Mouse (Mus musculus): ENCODE data around the gene BC048562.

BC048562 gene

DNA sequence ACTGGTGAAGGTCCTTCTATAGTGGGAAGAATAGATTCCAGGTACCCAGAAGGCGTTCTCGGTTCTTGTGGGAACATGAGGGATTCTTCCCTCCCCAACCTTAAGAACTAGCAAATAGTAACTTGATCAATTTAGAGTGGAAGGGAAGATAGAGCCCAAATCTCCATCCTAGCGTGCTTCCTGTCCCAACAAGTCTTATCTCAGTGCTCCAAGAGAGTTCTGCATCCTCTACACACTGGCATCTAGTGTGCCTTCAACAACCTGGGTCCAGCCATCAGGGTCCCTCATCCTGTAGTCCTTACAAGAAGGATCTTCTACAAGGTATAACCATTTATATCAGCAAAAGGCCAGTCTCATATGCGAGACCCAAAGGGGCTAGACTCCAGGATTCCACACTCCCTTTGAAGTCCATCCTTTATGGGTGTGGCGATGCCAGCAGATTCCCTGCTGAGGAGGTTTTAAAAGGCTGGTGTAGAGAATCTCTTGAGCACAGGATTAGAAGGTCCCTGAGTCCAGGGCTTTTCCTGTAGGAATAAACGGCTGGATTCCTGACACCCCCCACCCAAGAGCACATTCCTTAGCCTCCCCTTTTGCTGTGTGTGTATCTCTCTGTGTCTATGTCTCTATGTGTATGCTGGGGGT, 15.4 kb downstream of the BC048562 start:
- DNase-seq = no peak

GRCm38 (mm10) chr9:108452291-108452906, 16.1 kb downstream of the BC048562 start:
- peak; percentile 93 to 95 for DNase-seq

- no peak for DNase-seq
Observed at GRCm38 (mm10) chr9:108452911-108453310, 16.6 kb downstream of the BC048562 start.

DNA sequence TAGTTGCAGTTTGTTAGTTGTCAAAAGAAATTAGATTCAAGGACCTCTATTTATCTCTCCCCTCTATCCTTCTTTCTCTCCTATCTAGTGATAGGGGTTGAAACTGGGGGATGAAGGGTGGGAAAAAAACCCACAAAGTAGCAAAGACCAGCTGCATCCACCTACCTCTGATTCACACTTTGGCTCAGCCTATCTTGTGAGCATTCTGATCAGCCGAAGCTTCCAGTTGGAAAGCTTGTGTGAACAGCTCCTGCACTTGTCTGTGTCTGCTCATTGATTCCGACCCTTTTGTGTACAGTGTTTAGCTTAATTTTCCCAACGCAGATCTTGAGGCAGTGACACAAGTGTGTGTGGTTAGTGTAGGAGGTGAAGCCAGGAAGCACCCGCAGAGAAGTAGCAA, 17.2 kb downstream of the BC048562 start:
- no peak for DNase-seq

DNA sequence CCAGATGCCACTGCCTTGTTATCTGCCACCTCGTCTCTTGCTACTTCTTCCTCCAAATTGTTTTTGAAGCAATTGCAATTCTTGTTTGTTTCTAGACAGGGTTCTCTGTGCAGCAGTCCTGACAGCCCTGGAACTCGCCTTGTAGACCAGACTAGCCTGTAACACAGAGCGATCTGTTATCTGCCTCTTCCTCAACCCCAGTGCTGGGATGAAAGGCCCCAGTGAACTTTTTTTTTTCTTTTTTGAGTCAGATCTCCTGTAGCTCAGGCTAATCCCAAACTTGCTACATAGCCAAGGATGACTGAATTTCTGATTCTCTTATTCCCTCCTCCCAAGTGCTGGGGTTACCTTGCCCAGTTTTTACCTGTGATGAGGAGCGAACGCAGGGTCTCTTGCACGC, 18.1 kb downstream of the BC048562 start:
- DNase-seq = no peak

- no peak for DNase-seq
Observed at GRCm38 (mm10) chr9:108455747-108456571, 19.7 kb downstream of the BC048562 start.

DNA sequence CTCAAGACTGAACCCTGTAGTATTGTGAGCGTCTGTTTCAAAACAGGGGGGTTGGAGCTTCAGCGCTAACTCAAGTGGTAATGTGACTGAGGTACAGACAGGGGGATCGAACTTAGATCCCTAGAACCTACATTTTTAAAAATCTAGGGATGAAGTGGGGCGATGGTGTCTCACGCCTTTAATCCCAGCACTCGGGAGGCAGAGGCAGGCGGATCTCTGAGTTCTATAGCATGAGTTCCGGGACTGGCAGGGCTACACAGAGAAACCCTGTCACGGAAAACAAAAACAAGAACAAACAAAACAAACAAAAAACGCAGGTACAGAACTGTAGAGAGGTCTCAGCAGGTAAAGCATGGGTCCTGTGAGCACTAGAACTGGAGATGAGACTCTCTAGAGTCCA, 20.7 kb downstream of the BC048562 start:
- DNase-seq = no peak

DNA sequence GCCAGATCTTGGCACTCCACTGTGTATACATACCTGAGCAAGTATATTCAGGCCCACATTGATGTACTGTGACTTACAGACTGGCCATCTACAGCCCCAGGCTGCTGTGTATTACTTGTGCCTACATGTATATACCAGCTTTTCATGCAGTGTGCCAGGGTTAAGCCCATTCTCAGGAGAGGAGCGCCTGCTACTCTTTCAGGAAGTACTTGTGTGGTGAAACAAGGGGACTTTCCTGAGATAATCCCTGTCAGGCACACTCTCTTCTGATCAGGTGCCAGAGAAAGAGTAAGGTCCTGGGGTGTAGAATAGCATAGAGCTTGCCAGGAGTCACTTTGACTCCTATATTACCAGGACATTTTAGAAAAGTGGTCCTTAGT, 23.6 kb downstream of the BC048562 start:
- no peak for DNase-seq

- peak; percentile 87 to 89 for DNase-seq
Observed at GRCm38 (mm10) chr9:108460319-108461178, 24.3 kb downstream of the BC048562 start, which contains the start of gene Ccdc71. Ccdc71 (plus strand) TSS chr9:108460527.

- peak in 1 of 2 experiments; percentile 26 for DNase-seq
Observed at GRCm38 (mm10) chr9:108461181-108461631, 24.9 kb downstream of the BC048562 start, which contains the start of gene Klhdc8b. Klhdc8b (minus strand) TSS chr9:108461581.

GRCm38 (mm10) chr9:108461675-108462074, 25.4 kb downstream of the BC048562 start:
- no peak for DNase-seq

DNA sequence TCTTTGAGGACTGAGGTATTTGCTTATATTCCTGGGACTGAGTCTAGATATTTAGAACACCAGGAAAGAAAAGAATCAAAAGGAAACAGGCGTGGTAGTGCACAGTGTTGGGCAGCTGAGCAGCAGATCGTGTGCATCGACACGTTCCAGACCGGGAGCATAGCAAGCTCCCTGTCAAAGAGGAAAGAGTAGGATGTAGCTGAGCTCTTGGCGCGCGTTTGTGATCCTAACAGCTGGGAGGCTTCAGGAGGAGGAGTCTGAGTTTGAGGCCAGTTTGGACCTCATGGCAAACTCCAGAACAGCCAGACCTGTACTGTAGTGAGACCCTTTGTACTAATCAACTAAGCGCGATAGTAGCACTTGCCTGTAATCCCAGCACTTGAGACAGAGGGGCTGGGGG, 25.9 kb downstream of the BC048562 start:
- no peak for DNase-seq

- no peak for DNase-seq
Observed at GRCm38 (mm10) chr9:108463713-108464112, 27.4 kb downstream of the BC048562 start.

DNA sequence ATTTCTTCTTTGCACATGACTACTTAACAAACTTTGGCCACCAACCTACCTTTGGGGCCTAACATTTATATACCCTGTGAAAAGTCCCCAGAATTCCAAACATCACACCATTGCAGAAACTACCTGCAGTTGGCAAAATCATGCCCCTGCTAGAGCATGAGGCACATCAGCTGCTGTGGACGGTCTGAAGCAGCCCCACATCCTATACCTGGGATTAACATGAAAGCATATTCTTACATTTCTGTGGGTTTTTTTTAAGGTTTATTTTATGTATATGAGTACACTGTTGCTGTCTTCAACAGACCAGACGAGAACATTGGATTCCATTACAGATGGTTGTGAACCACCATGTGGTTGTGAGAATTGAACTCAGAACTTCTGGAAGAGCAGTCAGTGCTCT, 29.9 kb downstream of the BC048562 start:
- no peak for DNase-seq

- DNase-seq = no peak
Observed at GRCm38 (mm10) chr9:108469430-108469829, 33.1 kb downstream of the BC048562 start.

- DNase-seq = no peak
Observed at GRCm38 (mm10) chr9:108469845-108470244, 33.6 kb downstream of the BC048562 start.

DNA sequence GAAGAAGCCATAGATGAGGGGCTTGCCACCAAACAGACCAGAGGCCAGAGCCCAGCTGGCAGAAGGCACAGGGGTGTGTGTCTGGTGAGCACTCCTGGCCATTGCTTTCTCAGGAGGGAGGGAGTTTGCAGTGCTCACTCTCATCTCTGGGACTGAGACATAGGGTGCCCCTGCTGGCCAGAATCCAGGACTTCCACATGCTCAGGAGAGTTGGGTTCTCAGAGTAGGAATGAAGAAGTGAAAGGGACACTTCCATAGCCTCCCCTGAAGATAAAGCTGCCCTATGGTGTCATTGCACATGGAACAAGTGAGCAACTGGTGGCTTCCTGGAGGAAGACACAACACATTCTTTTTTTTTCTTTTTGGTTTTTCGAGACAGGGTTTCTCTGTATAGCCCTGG, 38.2 kb downstream of the BC048562 start:
- DNase-seq = no peak

GRCm38 (mm10) chr9:108478638-108479156, 42.4 kb downstream of the BC048562 start:
- no peak for DNase-seq

DNA sequence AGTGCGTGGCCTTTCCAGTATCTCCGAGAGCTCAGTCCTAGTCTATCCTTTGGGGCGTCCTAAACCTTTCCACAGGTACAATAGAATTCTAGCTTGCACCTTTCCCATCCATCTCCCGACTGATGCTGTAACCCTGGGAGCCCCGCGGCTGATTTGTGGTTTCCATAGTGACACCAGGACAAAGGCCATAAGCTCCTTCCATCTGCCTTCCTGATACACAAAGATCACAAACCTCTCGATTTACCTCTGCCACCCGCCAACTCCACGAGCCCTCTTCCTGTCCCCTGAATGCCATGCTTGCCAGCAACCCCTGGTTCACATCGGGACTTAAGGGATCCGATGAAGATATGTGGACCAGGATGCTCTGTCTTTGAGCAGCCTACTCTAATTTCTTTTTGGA, 43.0 kb downstream of the BC048562 start:
- DNase-seq = no peak

GRCm38 (mm10) chr9:108479721-108480351, 43.6 kb downstream of the BC048562 start, which contains the start of gene Lamb2:
Lamb2 (plus strand) TSS chr9:108479736.
- no peak for DNase-seq

GRCm38 (mm10) chr9:108480813-108481519, 44.7 kb downstream of the BC048562 start:
- no peak for DNase-seq

All from cerebellum, adult 18-20 months (tissue).